Mouse (Mus musculus): ENCODE measurements around the gene Lsp1.

DNA sequence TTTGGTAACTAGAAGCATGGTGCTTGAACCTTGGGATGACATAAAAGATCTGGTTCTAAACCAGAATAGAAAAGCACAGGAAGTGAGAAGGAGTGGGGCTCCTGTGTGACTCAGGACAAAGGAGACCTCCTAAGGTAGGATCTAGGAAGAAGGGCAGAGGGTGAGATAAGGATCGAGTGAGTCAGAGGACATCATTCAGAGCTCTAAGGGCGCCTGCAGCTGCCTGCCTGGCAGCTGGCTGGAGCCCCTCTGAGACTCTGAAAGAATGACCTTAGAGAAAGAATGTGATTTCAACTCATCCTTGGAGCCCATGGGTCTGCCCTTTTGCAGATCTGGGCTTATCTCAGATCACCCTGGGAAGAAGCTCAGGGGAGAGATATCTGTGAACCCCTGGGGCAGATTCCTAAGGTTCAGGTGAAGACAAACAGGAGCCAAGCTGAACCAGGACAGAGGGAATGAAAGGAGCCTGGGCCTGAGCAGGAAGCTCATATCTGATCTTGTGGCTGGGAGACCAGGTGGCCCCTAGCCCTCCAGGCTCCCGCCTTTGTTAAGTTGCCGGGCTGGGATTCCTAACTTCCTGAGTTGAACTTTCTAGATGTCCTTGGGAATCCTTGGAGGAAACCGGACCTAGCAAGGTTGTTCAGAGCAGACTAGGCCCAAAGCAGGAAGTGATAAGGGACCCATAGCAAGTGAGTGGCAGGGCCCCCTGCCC is 38.6 kb downstream of the Lsp1 start:
- TF ChIP-seq POLR2A (IDR thresholded peaks at IDR 0.05; ENCODE audit: extremely low read depth, insufficient read depth, low read length) (no peak), CTCF (IDR thresholded peaks at IDR 0.05; ENCODE audit: low read depth, low read length) (no peak)
